Mouse (Mus musculus) heart, embryonic 13.5 days (tissue): ENCODE results near the gene Stat1. TPM values are rescaled to one million over a fixed set of nuclear protein-coding genes. Genes with fewer than 3 reads are reported as not detected.

Source experiments
- ATAC-seq: fragments of 200-750 bp; cut with Nextera tagmentation; 2 replicates; pipeline ENCODE4 v1.8.0; 2017; ENCODE audit warnings: moderate TSS enrichment; ENCODE audit not compliant: insufficient number of reproducible peaks, low FRiP score, low TSS enrichment; ENCODE audit errors: extremely low read depth
- H3K27ac ChIP-seq: fragments of 300-500 bp; sonication (generic); replicated peaks from 2 replicates; pipeline ENCODE4 v1.5.1; 2015; ENCODE audit warnings: moderate library complexity, mild to moderate bottlenecking, inconsistent platforms
- H3K27me3 ChIP-seq: fragments of 300-500 bp; sonication (generic); replicated peaks from 2 replicates; pipeline ENCODE4 v1.6.1; 2015; ENCODE audit warnings: mild to moderate bottlenecking, inconsistent platforms
- H3K36me3 ChIP-seq: fragments of 300-500 bp; sonication (generic); 2 replicates; pipeline ENCODE4 v1.6.1; 2015; ENCODE audit warnings: mild to moderate bottlenecking, inconsistent platforms
- H3K4me1 ChIP-seq: fragments of 300-500 bp; sonication (generic); 2 replicates; pipeline ENCODE4 v1.6.1; 2015; ENCODE audit warnings: inconsistent platforms
- H3K4me2 ChIP-seq: fragments of 300-500 bp; sonication (generic); 2 replicates; pipeline ENCODE4 v1.6.1; 2015; ENCODE audit warnings: inconsistent platforms, mild to moderate bottlenecking, moderate library complexity
- H3K4me3 ChIP-seq: fragments of 300-500 bp; sonication (generic); 2 replicates; pipeline ENCODE4 v1.5.1; 2015; ENCODE audit warnings: moderate library complexity, mild to moderate bottlenecking, inconsistent platforms
- H3K9ac ChIP-seq: fragments of 300-500 bp; sonication (generic); 2 replicates; pipeline ENCODE4 v1.6.1; 2015; ENCODE audit warnings: inconsistent platforms, mild to moderate bottlenecking, moderate library complexity
- H3K9me3 ChIP-seq: fragments of 300-500 bp; sonication (generic); 2 replicates; pipeline ENCODE4 v1.6.1; 2016; ENCODE audit warnings: inconsistent platforms
- WGBS: fragments of 180-500 bp; shearing (Covaris S2); methylation state at CpG from one replicate; pipeline ENCODE4 v1.1.7; 2015; ENCODE audit warnings: mixed read lengths; 5-methylcytosine and 5-hydroxymethylcytosine counted together
- polyA plus RNA-seq: library from polyadenylated mRNA; unstranded; fragments of >200 nt; fragmentation: Nextera tagmentation; extraction: Ambion mirVana; gene quantifications from 2 replicates; pipeline ENCODE4 v1.2.1, GENCODE M21; 2015

The Stat1 gene
- polyA plus RNA-seq, 1 experiment from 2014 or later: 27.2 TPM

DNA sequence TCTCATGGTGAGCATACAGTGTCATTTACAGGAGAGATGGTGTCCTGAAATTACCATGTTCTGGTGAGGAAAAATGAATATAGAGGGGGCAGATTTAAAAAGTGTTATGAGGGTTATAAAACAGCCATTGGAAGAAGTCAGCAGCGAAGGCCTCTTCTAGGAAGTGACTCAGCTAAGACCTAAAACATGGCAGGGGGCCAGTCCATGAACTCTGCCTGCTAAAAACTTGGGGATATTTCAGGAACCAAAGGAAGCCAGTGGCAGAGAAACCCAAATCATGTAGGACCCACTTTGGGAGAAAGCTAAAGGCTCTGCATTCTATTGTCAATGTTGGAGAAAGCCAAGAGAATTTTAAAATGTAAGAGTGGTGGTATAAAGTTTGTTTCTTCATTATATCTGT lies 6.9 kb upstream of the Stat1 start:
- peaks cover 6% of the 10 kb centered on the region for H3K4me1 ChIP-seq
- no peak for ATAC-seq

DNA sequence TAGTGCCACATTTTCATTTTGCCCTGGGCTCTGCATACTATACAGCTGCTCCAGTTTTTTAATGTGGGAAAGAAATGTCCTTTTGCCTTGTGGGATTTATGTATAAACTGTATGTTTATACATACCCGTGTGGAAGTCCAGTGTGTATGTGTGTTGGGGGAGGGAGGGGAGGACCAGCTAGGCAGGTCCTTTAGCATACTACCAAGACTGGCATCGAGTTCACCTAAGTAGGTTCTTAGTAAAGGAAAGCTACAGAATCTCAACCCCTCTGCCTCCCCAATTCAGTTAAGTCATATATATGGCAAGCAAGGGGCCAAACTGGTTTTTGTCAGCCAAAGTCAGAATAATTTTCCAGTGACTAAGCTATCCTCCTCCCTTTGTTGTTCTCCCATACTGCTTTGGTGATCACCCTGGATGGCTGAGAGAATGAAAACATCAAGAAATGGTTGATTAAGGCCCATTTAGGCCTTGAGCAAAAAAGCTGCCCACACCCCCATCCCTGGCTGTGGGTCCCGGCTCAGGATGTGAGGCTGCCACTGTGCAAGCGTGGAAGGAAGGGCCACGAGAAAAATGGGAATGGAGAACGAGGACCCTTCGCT lies 6.1 kb upstream of the Stat1 start:
- WGBS: 22% methylated on average over 7 of the region's 7 CpGs
- peak overlapping the region; percentile 76 for H3K27ac ChIP-seq
- H3K27me3 ChIP-seq: no peaks in the 10 kb centered on the region; the same call in 1 of the 2 replicates
- peak overlapping the region; percentile 76 for H3K9ac ChIP-seq
- H3K4me1 ChIP-seq: peaks cover 6% of the 10 kb centered on the region
- no peaks in the 10 kb centered on the region for H3K9me3 ChIP-seq
- peak overlapping the region; percentile 69 for H3K4me2 ChIP-seq
- ATAC-seq: no peak; the same call in 1 of the 2 replicates
- peak overlapping the region; percentile 47 for H3K4me3 ChIP-seq
- H3K36me3 ChIP-seq: no peaks in the 10 kb centered on the region

More for the DNA sequence above, 6.9 kb upstream of the Stat1 start:
- Histone ChIP-seq H3K4me2 (no peak overlapping the region), H3K36me3 (no peaks in the 10 kb centered on the region), H3K27ac (no peak overlapping the region), H3K27me3 (no peaks in the 10 kb centered on the region; the same call in 1 of the 2 replicates), H3K4me3 (no peak overlapping the region), H3K9me3 (no peaks in the 10 kb centered on the region), H3K9ac (no peak overlapping the region)
- 76% methylated on average over 1 of the region's 1 CpGs for WGBS

DNA sequence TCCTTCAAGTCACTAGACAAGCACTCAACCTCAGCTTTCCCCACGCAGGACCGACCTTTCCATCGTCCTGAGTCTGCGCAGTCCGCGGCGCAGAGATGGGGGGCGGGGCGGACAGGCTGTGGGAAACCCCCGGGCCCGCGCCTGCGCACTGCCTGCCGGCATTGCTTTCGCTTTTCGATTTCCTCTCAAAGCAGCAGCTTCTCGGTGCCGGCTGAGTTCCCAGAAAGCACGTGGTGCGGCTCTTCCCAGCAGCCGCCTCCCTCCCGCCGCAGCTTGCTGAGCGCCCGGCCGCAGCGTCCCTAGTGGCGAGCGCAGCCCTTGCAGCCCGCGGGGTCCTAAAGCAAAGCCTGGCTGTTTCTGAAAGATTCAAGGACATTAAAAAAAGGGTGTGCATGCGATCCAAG lies 5.6 kb upstream of the Stat1 start:
- Histone ChIP-seq H3K27me3 (no peaks in the 10 kb centered on the region; the same call in 1 of the 2 replicates), H3K9me3 (no peaks in the 10 kb centered on the region)
- WGBS: under 1% methylated on average over 32 of the region's 32 CpGs

DNA sequence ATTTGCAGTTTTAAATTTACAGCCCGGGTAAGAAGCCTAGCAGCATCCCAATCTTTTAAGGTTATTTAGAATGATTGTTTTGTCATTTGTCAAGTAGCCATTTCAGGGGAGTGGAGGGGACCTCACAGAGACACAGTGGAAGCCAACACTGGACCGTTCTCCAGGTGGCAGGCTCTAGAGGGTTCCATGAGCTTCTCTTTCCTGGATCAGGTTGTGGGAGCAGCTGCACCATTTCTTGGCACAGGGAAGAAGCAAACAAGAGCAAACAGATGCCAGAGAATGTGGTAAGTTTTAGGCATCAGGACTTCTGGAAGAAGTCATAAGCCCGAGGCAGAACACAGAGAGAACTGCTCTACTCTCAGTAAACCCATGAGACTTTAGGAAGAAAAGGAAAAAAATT lies 2.8 kb upstream of the Stat1 start:
- Histone ChIP-seq H3K4me3 (no peak overlapping the region), H3K36me3 (no peaks in the 10 kb centered on the region), H3K9me3 (no peaks in the 10 kb centered on the region), H3K4me2 (no peak overlapping the region), H3K27me3 (no peaks in the 10 kb centered on the region; the same call in 1 of the 2 replicates), H3K4me1 (peaks cover 21% of the 10 kb centered on the region), H3K9ac (no peak overlapping the region), H3K27ac (no peak overlapping the region)
- no peak for ATAC-seq
- 69% methylated on average over 3 of the region's 3 CpGs for WGBS

More for the DNA sequence above, 5.6 kb upstream of the Stat1 start:
- Histone ChIP-seq H3K36me3 (no peaks in the 10 kb centered on the region), H3K4me3 (peak overlapping the region; percentile 47), H3K27ac (peak overlapping the region; percentile 76), H3K4me1 (peaks cover 9% of the 10 kb centered on the region), H3K9ac (peak overlapping the region; percentile 76), H3K4me2 (peak overlapping the region; percentile 69)
- peak; percentile 88 for ATAC-seq

DNA sequence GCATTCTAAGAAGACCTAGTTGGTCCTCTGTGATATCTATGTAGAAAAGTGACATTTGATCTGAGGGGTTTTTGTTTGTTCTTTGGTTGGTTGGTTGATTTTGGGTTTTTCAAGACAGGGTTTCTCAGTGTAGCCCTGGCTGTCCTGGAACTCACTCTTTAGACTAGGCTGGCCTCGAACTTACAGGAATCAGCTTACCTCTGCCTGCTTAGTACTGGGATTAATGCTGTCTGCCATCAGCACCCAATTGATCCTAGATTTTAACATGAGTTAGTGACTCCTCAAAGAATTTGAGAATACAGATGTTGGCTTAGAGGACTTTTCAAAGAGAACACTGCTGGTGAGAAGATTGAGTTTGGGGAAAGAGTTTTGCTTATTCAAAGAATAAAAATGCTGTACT lies 1.5 kb upstream of the Stat1 start:
- no peaks in the 10 kb centered on the region; the same call in 1 of the 2 replicates for H3K27me3 ChIP-seq
- WGBS: 83% methylated on average over 1 of the region's 1 CpGs

DNA sequence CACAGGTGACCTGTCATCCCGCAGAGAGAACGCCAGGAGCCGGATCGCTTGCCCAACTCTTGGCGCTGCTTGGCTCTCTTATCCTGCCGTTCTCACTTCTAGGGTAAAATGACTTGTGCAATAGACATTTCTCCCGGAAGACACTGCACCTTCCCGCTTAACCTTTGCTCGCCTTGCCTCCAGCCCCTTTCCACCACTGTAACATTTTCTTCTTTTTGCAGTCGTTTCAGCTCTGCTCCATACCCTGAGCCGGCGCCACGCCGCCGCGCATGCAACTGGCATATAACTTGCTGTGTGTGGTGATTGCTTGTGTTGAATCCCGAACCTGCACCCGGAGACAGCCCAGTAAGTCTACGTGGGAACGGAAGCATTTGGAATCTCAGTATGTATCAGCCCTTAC lies 451 bp downstream of the Stat1 start:
- under 1% methylated on average over 20 of the region's 20 CpGs for WGBS
- Histone ChIP-seq H3K27ac (peak overlapping the region; percentile 83), H3K4me1 (peaks cover 15% of the 10 kb centered on the region), H3K4me2 (peak overlapping the region; percentile 96), H3K9ac (peak overlapping the region; percentile 83), H3K9me3 (no peaks in the 10 kb centered on the region), H3K27me3 (no peaks in the 10 kb centered on the region; the same call in 1 of the 2 replicates), H3K36me3 (peaks cover 18% of the 10 kb centered on the region), H3K4me3 (peak overlapping the region; percentile 71)
- no peak; the same call in 1 of the 2 replicates for ATAC-seq

More for the DNA sequence above, 1.5 kb upstream of the Stat1 start:
- no peak overlapping the region for H3K27ac ChIP-seq
- no peak overlapping the region for H3K4me2 ChIP-seq
- no peak overlapping the region for H3K9ac ChIP-seq
- no peak for ATAC-seq
- peaks cover 4% of the 10 kb centered on the region; the same call in 1 of the 2 replicates for H3K36me3 ChIP-seq
- no peaks in the 10 kb centered on the region for H3K9me3 ChIP-seq
- H3K4me1 ChIP-seq: peaks cover 21% of the 10 kb centered on the region
- H3K4me3 ChIP-seq: no peak overlapping the region

DNA sequence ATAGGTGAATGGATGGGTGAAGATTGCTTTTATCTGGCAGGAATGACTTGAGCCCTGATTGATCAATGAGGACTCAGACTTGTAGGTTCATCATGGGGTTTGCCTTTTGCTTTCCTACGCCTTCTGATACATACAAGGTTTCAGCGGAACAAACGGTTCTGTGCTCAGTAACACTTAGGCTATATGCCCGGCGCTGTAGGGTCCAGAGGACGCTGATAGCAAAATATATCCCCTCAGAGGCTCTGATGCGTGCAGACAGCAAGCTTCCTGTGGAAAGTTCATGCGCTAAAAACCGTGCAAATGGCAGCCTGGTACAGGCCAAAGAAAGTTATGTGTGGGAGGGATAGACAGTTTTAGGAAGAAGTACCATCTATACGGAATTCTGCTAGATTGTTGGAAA lies 951 bp downstream of the Stat1 start:
- H3K27ac ChIP-seq: no peak overlapping the region; the same call in 1 of the 2 replicates
- no peak for ATAC-seq
- peak overlapping the region; percentile 83 for H3K9ac ChIP-seq
- 24% methylated on average over 10 of the region's 10 CpGs for WGBS
- H3K4me2 ChIP-seq: peak overlapping the region; percentile 96
- no peaks in the 10 kb centered on the region; the same call in 1 of the 2 replicates for H3K27me3 ChIP-seq
- H3K9me3 ChIP-seq: no peaks in the 10 kb centered on the region
- peak overlapping the region; percentile 71 for H3K4me3 ChIP-seq
- peaks cover 15% of the 10 kb centered on the region for H3K4me1 ChIP-seq
- peaks cover 23% of the 10 kb centered on the region for H3K36me3 ChIP-seq

DNA sequence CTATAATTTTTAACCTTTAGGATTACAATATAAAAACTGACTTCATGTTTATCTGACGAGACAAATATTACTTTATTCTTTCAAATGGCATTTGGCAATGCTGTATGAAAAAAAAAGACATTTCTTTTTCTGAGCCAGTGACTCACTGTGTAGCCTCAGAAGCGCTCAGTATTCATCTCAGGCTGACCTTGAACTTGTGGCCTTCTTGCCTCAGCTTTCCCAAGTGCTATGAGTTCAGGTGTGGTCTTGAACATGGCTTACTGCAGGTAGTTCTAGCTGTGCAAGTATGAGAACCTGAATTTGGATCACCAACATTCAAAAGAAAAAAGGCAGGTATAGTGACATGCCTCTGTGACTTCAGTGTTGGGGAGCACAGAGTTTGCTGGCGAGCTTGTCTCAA lies 1.8 kb downstream of the Stat1 start:
- Histone ChIP-seq H3K27ac (no peak overlapping the region), H3K4me1 (peaks cover 15% of the 10 kb centered on the region), H3K9ac (no peak overlapping the region), H3K4me2 (peak overlapping the region; percentile 96; the same call in 1 of the 2 replicates), H3K27me3 (no peaks in the 10 kb centered on the region), H3K4me3 (no peak overlapping the region), H3K36me3 (peaks cover 31% of the 10 kb centered on the region), H3K9me3 (no peaks in the 10 kb centered on the region)
- WGBS: 77% methylated on average over 3 of the region's 3 CpGs
- no peak for ATAC-seq

DNA sequence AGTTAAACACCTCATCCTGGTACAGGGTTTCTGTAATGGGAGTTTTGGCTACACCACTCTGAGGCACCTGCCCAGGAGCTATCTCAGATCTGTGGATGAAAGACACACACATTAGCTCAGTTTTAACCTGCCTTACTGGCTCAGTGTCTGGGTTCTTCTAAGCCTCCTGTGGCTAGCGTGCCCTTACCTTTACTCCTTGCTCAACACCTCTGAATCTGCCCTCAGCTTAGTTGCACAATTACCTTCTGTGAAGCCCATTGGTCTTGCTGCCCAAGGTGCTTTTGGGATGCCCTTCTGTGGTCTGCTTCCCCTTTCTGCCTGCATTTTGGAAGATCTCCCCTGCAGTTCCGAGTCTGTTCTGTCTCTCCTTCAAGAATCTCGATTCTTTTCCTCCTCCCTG lies 5.6 kb downstream of the Stat1 start:
- H3K9ac ChIP-seq: no peak overlapping the region
- no peak for ATAC-seq
- H3K4me2 ChIP-seq: no peak overlapping the region
- no peaks in the 10 kb centered on the region for H3K9me3 ChIP-seq
- no peak overlapping the region for H3K4me3 ChIP-seq
- peaks cover 58% of the 10 kb centered on the region for H3K36me3 ChIP-seq
- 59% methylated on average over 3 of the region's 3 CpGs for WGBS
- peaks cover 9% of the 10 kb centered on the region for H3K4me1 ChIP-seq
- H3K27me3 ChIP-seq: no peaks in the 10 kb centered on the region
- no peak overlapping the region for H3K27ac ChIP-seq

DNA sequence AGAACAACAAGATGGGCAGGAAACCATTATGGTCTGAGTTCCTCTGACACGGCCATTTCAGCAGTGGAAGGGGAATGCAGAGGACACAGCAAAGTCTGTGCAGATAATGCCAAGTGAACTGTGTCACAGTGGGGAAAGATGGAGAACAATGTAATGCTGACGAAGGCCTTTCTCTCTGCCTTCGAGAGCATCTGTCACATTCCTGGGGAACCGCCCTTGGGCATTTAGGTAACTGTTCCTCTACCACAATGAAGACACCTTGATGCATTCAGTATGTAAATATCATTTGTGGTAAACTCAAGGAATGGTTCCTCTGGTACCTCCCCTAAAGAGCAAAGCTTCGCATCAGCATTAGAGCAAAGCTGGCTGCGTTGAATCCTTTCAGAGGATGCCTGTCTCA lies 8.1 kb downstream of the Stat1 start:
- Histone ChIP-seq H3K4me2 (no peak overlapping the region), H3K4me3 (no peak overlapping the region), H3K9ac (no peak overlapping the region), H3K9me3 (no peaks in the 10 kb centered on the region), H3K4me1 (no peaks in the 10 kb centered on the region), H3K27ac (no peak overlapping the region), H3K27me3 (no peaks in the 10 kb centered on the region), H3K36me3 (peaks cover 67% of the 10 kb centered on the region)
- WGBS: 91% methylated on average over 6 of the region's 6 CpGs
- ATAC-seq: no peak

DNA sequence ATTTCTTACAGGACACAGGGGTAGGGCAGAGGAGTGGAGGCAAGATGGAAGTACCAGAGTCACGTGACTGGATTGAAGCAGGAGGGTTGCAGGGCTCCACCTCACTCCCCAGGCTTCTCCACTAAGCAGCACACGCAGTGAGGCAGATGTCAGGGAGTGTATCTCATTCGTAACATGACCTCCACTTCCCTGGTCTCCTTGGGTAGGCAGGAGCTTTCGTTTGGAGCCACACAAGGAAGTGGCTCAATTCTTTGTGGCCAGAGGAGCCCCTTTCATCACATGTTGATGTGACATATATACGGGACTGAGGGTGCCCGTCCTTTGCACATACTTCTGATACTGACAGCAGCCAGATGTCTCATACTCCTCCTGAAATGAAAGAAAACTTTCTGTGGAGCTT lies 10.6 kb downstream of the Stat1 start:
- H3K27ac ChIP-seq: no peak overlapping the region
- 47% methylated on average over 6 of the region's 6 CpGs for WGBS
- H3K4me2 ChIP-seq: no peak overlapping the region
- ATAC-seq: no peak
- peaks cover 63% of the 10 kb centered on the region for H3K36me3 ChIP-seq
- H3K9ac ChIP-seq: no peak overlapping the region
- no peaks in the 10 kb centered on the region for H3K27me3 ChIP-seq
- H3K4me1 ChIP-seq: no peaks in the 10 kb centered on the region
- no peak overlapping the region for H3K4me3 ChIP-seq
- no peaks in the 10 kb centered on the region for H3K9me3 ChIP-seq

DNA sequence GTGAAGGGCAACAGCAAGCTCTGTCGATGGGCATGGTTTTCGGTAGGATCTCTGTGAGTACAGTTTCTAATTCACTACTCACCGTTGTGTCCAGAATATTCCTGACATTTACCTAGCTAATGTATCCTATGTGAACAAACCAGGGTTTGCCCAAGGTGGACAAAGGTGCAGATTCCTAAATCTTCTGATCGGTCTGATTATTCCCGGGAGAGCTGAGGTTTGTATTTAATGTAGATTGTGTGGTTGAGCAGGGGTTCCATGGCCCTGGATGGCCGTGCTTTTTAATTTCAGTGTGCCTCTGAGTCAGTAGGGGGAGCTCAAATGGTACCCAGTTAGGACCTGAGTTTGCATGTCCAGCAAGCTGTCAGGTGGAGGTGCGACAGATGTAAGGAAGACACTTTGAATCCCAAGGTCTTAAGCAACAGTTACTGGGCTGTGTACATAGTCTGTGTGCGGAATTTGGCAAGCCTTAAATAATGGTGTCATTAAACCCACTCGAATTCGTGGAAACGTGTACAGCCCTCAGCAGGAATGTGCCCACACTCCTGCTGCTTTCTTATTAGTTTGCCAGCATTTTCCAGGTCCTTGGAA lies 12.6 kb downstream of the Stat1 start:
- Histone ChIP-seq H3K4me3 (no peak overlapping the region), H3K27me3 (no peaks in the 10 kb centered on the region), H3K36me3 (peaks cover 62% of the 10 kb centered on the region), H3K4me2 (no peak overlapping the region), H3K9ac (no peak overlapping the region), H3K9me3 (no peaks in the 10 kb centered on the region), H3K27ac (no peak overlapping the region), H3K4me1 (no peaks in the 10 kb centered on the region)
- WGBS: 77% methylated on average over 11 of the region's 11 CpGs
- ATAC-seq: no peak
